In the genomic region with DNA sequence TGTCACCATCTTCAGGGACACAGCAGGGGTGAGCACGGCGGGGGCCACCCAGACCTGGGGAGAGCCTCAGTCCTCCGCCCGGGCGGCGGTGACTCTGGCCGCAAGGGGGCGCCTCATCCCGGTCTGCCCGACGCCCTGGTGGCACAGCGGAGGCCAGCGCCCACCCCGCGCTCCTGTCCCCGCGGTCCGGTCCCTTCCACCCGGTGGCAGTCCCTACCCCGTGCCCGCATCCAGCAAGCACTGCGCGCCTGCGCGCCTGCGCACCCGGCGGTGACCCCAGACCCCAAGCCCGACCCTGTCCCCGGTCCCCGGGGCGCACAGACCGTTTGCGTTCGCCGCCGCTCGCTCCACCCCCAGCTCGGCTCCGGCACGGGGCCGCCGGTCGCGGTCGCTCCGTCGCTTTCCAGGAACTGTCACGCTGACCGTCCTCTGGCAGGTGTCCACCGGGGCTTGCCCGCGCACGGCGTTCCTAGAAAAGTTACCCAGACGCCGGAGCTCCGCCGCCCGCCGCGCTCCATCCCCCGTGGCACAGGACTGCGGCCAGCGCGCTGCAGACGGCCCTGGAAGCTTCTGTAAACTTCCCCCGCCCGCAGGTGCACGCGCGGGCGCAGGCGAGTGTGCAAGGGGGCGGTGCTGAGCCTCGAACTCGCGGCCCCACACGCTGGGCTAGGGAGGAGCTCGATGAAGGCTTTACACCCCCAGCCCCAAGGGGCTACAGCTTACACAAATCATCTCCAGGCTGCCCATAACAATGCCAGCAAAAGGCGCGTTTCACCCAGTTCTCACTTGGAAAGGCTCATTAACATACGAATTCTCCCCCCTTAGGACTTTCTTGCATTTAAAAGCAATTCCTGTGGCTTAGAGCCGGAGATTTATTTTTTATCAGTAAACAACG, we compare ENCODE assay signal across 8 mouse cellular contexts.
DNase-seq lines count a peak whose midpoint lies in the region; ATAC-seq and TF ChIP-seq lines count a peak whose summit lies in the region.

No protein-coding gene starts in this region.

- DNase-seq in adrenal gland, adult 18-20 months (ENCODE audit: low spot score in 2 of 2) = peak; percentile 93 to 94
- DNase-seq in gastrocnemius, adult 8-10 months (ENCODE audit: low spot score in 2 of 2) = peak; percentile 64 to 72
- DNase-seq in hindbrain, postnatal 0 days (ENCODE audit: low spot score) = peak; percentile 76
- DNase-seq in left cerebral cortex, postnatal 25 days (ENCODE audit: low spot score in 2 of 2) = peak; percentile 62 to 77
- peak; percentile 72 to 82 for DNase-seq in right cerebral cortex, postnatal 10 days (ENCODE audit: low spot score in 2 of 2)
- DNase-seq in urinary bladder, postnatal 14 days (ENCODE audit: low spot score) = peak; percentile 85

- peak overlapping the region; percentile 72 for H3K27ac ChIP-seq in hindbrain, postnatal 0 days

- intact Hi-C loops in left cerebral cortex, postnatal 25 days (cut with DNase I) = loop anchor here (2.0 to 10.0 kb wide), 3 partner anchors 58 to 694 kb away; no protein-coding TSS in a partner anchor

- H3K4me2 ChIP-seq in hindbrain, postnatal 0 days (ENCODE audit: low read depth, low read length) = peak overlapping the region; percentile 93

- TF ChIP-seq CTCF in hindbrain, postnatal 0 days (IDR thresholded peaks at IDR 0.05; ENCODE audit: low read depth) = peak; percentile 68

- H3K4me3 ChIP-seq in hindbrain, postnatal 0 days (ENCODE audit: low read length) = peak overlapping the region; percentile 81

- peaks cover 11% of the 10 kb centered on the region; the same call in 1 of the 2 replicates for H3K4me1 ChIP-seq in hindbrain, postnatal 0 days (ENCODE audit: insufficient read depth, low read length)

- under 1% methylated on average over 79 of the region's 85 CpGs for WGBS in hindbrain, postnatal 0 days

- peak; percentile 72 for ATAC-seq in common myeloid progenitor, adult 5-6 weeks (replicated peaks; ENCODE audit: low read depth, poor library complexity, severe bottlenecking)
- peak; percentile 91 for ATAC-seq in hindbrain, postnatal 0 days
- ATAC-seq in megakaryocyte-erythroid progenitor cell, adult 5-6 weeks (replicated peaks; ENCODE audit: low FRiP score, low TSS enrichment, poor library complexity, severe bottlenecking) = peak; percentile 74

- peak overlapping the region; percentile 64 for H3K9ac ChIP-seq in hindbrain, postnatal 0 days (replicated peaks; ENCODE audit: low read length)

- no peaks in the 10 kb centered on the region for H3K27me3 ChIP-seq in hindbrain, postnatal 0 days (ENCODE audit: insufficient read depth, low read length)

- no peaks in the 10 kb centered on the region for H3K36me3 ChIP-seq in hindbrain, postnatal 0 days (ENCODE audit: insufficient read depth, low read length)

- H3K9me3 ChIP-seq in hindbrain, postnatal 0 days (ENCODE audit: low read length) = no peaks in the 10 kb centered on the region

Comparison
In these comparisons a context has a peak if more than half of its experiments do, and no peak if none do; other contexts are left out.
1. Peak in every context shown above with its lines: DNase-seq, ATAC-seq, H3K4me3 ChIP-seq and H3K27ac ChIP-seq.